Mouse (Mus musculus) heart, embryonic 16.5 days (tissue): ENCODE data around the gene Sytl1. TPM values are rescaled to one million over a fixed set of nuclear protein-coding genes. Genes with fewer than 3 reads are reported as not detected.

Source experiments
- ATAC-seq: fragments of 200-750 bp; cut with Nextera tagmentation; replicated peaks from 2 replicates; pipeline ENCODE4 v1.8.0; 2017; ENCODE audit warnings: moderate number of reproducible peaks; ENCODE audit not compliant: insufficient read depth, low FRiP score; ENCODE audit errors: extremely low read depth
- H3K27ac ChIP-seq: fragments of 300-500 bp; sonication (generic); 2 replicates; pipeline ENCODE4 v1.5.1; 2014; ENCODE audit warnings: mild to moderate bottlenecking, low read length, control low read depth, moderate library complexity
- H3K27me3 ChIP-seq: fragments of 300-500 bp; sonication (generic); 2 replicates; pipeline ENCODE4 v1.6.1; 2014; ENCODE audit warnings: low read length, mixed read lengths; ENCODE audit not compliant: control insufficient read depth, insufficient read depth
- H3K36me3 ChIP-seq: fragments of 300-500 bp; sonication (generic); 2 replicates; pipeline ENCODE4 v1.6.1; 2014; ENCODE audit not compliant: control insufficient read depth, insufficient read depth
- H3K4me1 ChIP-seq: fragments of 300-500 bp; sonication (generic); 2 replicates; pipeline ENCODE4 v1.6.1; 2014; ENCODE audit warnings: low read length, mixed read lengths; ENCODE audit not compliant: control insufficient read depth, insufficient read depth
- H3K4me2 ChIP-seq: fragments of 300-500 bp; sonication (generic); 2 replicates; pipeline ENCODE4 v1.6.1; 2014; ENCODE audit warnings: low read depth, mild to moderate bottlenecking, control low read depth, low read length
- H3K4me3 ChIP-seq: fragments of 300-500 bp; sonication (generic); 2 replicates; pipeline ENCODE4 v1.5.1; 2014; ENCODE audit warnings: mild to moderate bottlenecking, control low read depth, low read length
- H3K9ac ChIP-seq: fragments of 300-500 bp; sonication (generic); 2 replicates; pipeline ENCODE4 v1.6.1; 2014; ENCODE audit warnings: low read length, control low read depth
- H3K9me3 ChIP-seq: fragments of 300-500 bp; sonication (generic); replicated peaks from 2 replicates; pipeline ENCODE4 v1.6.1; 2016; ENCODE audit warnings: low read length; ENCODE audit not compliant: control insufficient read depth
- WGBS: fragments of 180-500 bp; shearing (Covaris S2); extraction: QIAGEN DNeasy Blood & Tissue Kit; methylation state at CpG from one replicate; pipeline ENCODE4 v1.1.7; 2014; 5-methylcytosine and 5-hydroxymethylcytosine counted together
- polyA plus RNA-seq: library from polyadenylated mRNA; unstranded; fragments of >200 nt; fragmentation: Nextera tagmentation; extraction: Ambion mirVana; gene quantifications from 2 replicates; pipeline ENCODE4 v1.2.1, GENCODE M21; 2015

Sytl1 gene
- polyA plus RNA-seq, 1 experiment from 2014 or later = 7.6 TPM

- Histone ChIP-seq H3K9me3 (no peaks in the 10 kb centered on the region), H3K4me2 (no peak overlapping the region), H3K27me3 (no peaks in the 10 kb centered on the region), H3K4me3 (no peak overlapping the region), H3K36me3 (peaks cover 20% of the 10 kb centered on the region; the same call in 1 of the 2 replicates), H3K4me1 (peaks cover 6% of the 10 kb centered on the region; the same call in 1 of the 2 replicates), H3K27ac (no peak overlapping the region; the same call in 1 of the 2 replicates), H3K9ac (no peak overlapping the region)
- ATAC-seq = no peak
- 47% methylated on average over 12 of the region's 12 CpGs for WGBS
These were observed 35.8 kb upstream of the Sytl1 start for GRCm38 (mm10) chr4:133298516-133299365.

- no peaks in the 10 kb centered on the region for H3K9me3 ChIP-seq
- H3K4me2 ChIP-seq = no peak overlapping the region
- ATAC-seq = peak; percentile 74
- no peak overlapping the region for H3K4me3 ChIP-seq
- peaks cover 22% of the 10 kb centered on the region; the same call in 1 of the 2 replicates for H3K36me3 ChIP-seq
- peak overlapping the region; percentile 49; the same call in 1 of the 2 replicates for H3K9ac ChIP-seq
- H3K4me1 ChIP-seq = peaks cover 6% of the 10 kb centered on the region; the same call in 1 of the 2 replicates
- 0% methylated on average over 5 of the region's 5 CpGs for WGBS
- no peak overlapping the region for H3K27ac ChIP-seq
- H3K27me3 ChIP-seq = no peaks in the 10 kb centered on the region
These were observed 34.9 kb upstream of the Sytl1 start for GRCm38 (mm10) chr4:133297801-133298238.

GRCm38 (mm10) chr4:133297360-133297759 lies 34.4 kb upstream of the Sytl1 start:
- Histone ChIP-seq H3K4me2 (no peak overlapping the region), H3K27me3 (no peaks in the 10 kb centered on the region), H3K9me3 (no peaks in the 10 kb centered on the region), H3K4me1 (peaks cover 6% of the 10 kb centered on the region; the same call in 1 of the 2 replicates), H3K4me3 (no peak overlapping the region), H3K36me3 (peaks cover 22% of the 10 kb centered on the region; the same call in 1 of the 2 replicates), H3K9ac (no peak overlapping the region), H3K27ac (no peak overlapping the region)
- 61% methylated on average over 10 of the region's 10 CpGs for WGBS
- ATAC-seq = no peak

- Histone ChIP-seq H3K36me3 (peaks cover 14% of the 10 kb centered on the region; the same call in 1 of the 2 replicates), H3K9ac (no peak overlapping the region), H3K9me3 (no peaks in the 10 kb centered on the region), H3K27ac (no peak overlapping the region), H3K4me2 (no peak overlapping the region), H3K4me3 (no peak overlapping the region), H3K4me1 (peaks cover 6% of the 10 kb centered on the region; the same call in 1 of the 2 replicates), H3K27me3 (no peaks in the 10 kb centered on the region)
- ATAC-seq = no peak
- 78% methylated on average over 11 of the region's 11 CpGs for WGBS
These were observed 31.2 kb upstream of the Sytl1 start for GRCm38 (mm10) chr4:133294084-133294483.

- H3K27ac ChIP-seq = peak overlapping the region; percentile 50; the same call in 1 of the 2 replicates
- H3K27me3 ChIP-seq = no peaks in the 10 kb centered on the region
- H3K9ac ChIP-seq = peak overlapping the region; percentile 28; the same call in 1 of the 2 replicates
- H3K4me1 ChIP-seq = peaks cover 6% of the 10 kb centered on the region; the same call in 1 of the 2 replicates
- no peaks in the 10 kb centered on the region for H3K9me3 ChIP-seq
- H3K36me3 ChIP-seq = peaks cover 14% of the 10 kb centered on the region; the same call in 1 of the 2 replicates
- H3K4me3 ChIP-seq = no peak overlapping the region; the same call in 1 of the 2 replicates
- peak; percentile 45 for ATAC-seq
- no peak overlapping the region for H3K4me2 ChIP-seq
- 44% methylated on average over 24 of the region's 24 CpGs for WGBS
These were observed 30.3 kb upstream of the Sytl1 start for GRCm38 (mm10) chr4:133292901-133293843.

GRCm38 (mm10) chr4:133292405-133292804 lies 29.5 kb upstream of the Sytl1 start:
- H3K9me3 ChIP-seq = no peaks in the 10 kb centered on the region
- 85% methylated on average over 4 of the region's 4 CpGs for WGBS
- peak overlapping the region; percentile 22; the same call in 1 of the 2 replicates for H3K27ac ChIP-seq
- peak; percentile 21; the same call in 1 of the 2 replicates for ATAC-seq
- peaks cover 14% of the 10 kb centered on the region; the same call in 1 of the 2 replicates for H3K36me3 ChIP-seq
- H3K9ac ChIP-seq = no peak overlapping the region
- H3K4me3 ChIP-seq = no peak overlapping the region
- H3K4me1 ChIP-seq = peaks cover under 1% of the 10 kb centered on the region; the same call in 1 of the 2 replicates
- no peaks in the 10 kb centered on the region for H3K27me3 ChIP-seq
- no peak overlapping the region for H3K4me2 ChIP-seq

GRCm38 (mm10) chr4:133291255-133291654 lies 28.3 kb upstream of the Sytl1 start:
- H3K36me3 ChIP-seq = peaks cover 14% of the 10 kb centered on the region; the same call in 1 of the 2 replicates
- no peak for ATAC-seq
- H3K4me2 ChIP-seq = no peak overlapping the region
- no peak overlapping the region for H3K9ac ChIP-seq
- no peak overlapping the region for H3K4me3 ChIP-seq
- H3K9me3 ChIP-seq = no peaks in the 10 kb centered on the region
- H3K27ac ChIP-seq = no peak overlapping the region
- WGBS = 92% methylated on average over 1 of the region's 1 CpGs
- no peaks in the 10 kb centered on the region for H3K27me3 ChIP-seq
- no peaks in the 10 kb centered on the region for H3K4me1 ChIP-seq

- H3K4me2 ChIP-seq = no peak overlapping the region
- WGBS = 66% methylated on average over 4 of the region's 4 CpGs
- H3K27ac ChIP-seq = no peak overlapping the region
- peaks cover 16% of the 10 kb centered on the region for H3K4me1 ChIP-seq
- no peaks in the 10 kb centered on the region for H3K27me3 ChIP-seq
- no peaks in the 10 kb centered on the region for H3K36me3 ChIP-seq
- H3K4me3 ChIP-seq = no peak overlapping the region
- H3K9me3 ChIP-seq = no peaks in the 10 kb centered on the region
- no peak overlapping the region for H3K9ac ChIP-seq
- ATAC-seq = no peak
These were observed 23.7 kb upstream of the Sytl1 start for GRCm38 (mm10) chr4:133286476-133287077.
